Mouse (Mus musculus): ENCODE results near the gene Maml3.

DNA sequence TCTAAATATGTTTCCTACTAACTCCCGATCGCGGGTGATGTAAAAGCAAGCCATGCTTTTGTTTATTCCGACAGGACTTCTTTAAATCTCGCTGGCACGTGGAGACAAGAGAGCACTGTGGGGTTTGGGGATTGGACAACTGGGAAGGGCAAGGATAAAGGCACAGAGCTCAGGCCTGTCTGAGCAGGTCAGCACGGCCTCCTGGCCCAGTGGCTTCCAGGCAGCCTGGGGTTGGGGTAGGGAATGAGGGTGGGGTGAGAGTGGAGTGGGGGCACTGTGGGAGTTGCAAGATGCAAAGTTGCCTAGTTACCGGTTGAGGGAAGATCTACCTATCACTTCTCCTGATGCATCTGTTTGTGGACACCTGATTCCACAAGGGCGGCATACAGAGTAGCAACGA lies 250.7 kb downstream of the Maml3 start:
- no peak for TF ChIP-seq ZC3H11A (IDR thresholded peaks at IDR 0.05; ENCODE audit: borderline replicate concordance, low read depth, low read length)
- TF ChIP-seq HCFC1 (IDR thresholded peaks at IDR 0.05; ENCODE audit: borderline replicate concordance, insufficient read depth, low read length) = no peak
- TF ChIP-seq MAFK (IDR thresholded peaks at IDR 0.05; ENCODE audit: insufficient read depth, low read depth, low read length) = no peak

Data from ES-E14 (cell line).